Mouse (Mus musculus) brain, adult 2 months (tissue): Measurements from ENCODE around the gene Ptprf.
A peak's percentile ranks its signal among the peaks of the same experiment; 100 is the strongest.

Experiments
- DNase-seq: peaks from one replicate; pipeline ENCODE4 v3.0.0; 2011; ENCODE audit warnings: low read depth, low spot score

The Ptprf gene

GRCm38 (mm10) chr4:118286202-118286601 lies 5.0 kb downstream of the Ptprf start:
- DNase-seq, result no peak

- DNase-seq, result no peak
Observed at GRCm38 (mm10) chr4:118282182-118282562, 9.0 kb downstream of the Ptprf start.

GRCm38 (mm10) chr4:118281444-118282181 lies 9.6 kb downstream of the Ptprf start:
- DNase-seq, result no peak

DNA sequence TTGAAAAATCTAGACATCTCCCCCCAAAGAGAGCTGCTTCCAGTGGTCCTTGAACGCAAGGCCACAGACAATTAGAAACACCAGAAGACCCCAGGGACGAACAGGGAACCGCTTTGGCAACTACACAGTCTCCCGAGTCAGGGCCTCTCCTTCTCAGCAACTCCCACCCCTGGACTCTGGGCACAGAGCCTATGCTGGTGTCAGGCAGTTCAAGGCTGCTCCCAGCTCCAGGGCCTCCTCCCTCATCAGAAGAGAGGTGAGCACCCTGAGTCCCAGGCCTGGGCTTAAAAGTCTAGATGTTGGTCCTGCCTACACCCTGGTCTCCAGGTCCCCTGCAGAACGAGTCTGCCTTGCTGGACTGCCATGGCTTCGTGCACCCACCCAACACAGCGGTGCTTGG lies 10.7 kb downstream of the Ptprf start:
- DNase-seq, result no peak

DNA sequence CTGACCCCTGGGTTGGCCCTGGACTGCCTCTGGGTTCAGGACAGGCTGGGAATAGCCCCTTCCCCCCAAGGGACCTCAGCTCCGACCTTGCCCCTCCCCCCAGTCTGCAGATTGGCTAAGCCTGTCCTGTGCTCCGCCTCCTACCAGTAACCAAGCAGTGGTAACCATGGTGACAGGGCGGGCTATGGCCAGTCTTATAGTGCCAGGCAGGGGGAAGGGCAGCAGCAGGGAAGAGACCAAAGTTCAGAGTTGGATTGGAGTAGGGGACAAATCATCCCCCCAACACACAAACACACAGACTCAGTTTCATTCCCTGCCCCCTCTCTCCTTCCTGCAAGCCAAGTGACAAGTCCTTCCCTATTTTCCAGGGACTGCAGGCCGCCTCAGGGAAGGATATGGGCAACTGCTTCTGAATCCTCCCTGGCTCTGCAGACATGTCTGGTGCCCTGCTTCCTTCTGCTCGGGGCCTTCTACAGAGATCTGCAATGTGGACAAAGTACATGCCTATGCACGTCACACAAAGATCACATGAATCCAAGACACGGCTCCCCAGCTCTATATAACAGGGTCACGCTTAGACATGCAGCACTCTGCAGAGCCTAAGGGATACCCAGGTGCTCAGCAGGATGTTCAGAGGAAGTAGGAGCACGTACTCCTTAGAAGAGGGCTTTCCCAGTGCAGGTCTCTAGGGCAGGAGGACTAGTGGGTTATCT lies 14.5 kb downstream of the Ptprf start:
- DNase-seq, result peak; percentile 86

DNA sequence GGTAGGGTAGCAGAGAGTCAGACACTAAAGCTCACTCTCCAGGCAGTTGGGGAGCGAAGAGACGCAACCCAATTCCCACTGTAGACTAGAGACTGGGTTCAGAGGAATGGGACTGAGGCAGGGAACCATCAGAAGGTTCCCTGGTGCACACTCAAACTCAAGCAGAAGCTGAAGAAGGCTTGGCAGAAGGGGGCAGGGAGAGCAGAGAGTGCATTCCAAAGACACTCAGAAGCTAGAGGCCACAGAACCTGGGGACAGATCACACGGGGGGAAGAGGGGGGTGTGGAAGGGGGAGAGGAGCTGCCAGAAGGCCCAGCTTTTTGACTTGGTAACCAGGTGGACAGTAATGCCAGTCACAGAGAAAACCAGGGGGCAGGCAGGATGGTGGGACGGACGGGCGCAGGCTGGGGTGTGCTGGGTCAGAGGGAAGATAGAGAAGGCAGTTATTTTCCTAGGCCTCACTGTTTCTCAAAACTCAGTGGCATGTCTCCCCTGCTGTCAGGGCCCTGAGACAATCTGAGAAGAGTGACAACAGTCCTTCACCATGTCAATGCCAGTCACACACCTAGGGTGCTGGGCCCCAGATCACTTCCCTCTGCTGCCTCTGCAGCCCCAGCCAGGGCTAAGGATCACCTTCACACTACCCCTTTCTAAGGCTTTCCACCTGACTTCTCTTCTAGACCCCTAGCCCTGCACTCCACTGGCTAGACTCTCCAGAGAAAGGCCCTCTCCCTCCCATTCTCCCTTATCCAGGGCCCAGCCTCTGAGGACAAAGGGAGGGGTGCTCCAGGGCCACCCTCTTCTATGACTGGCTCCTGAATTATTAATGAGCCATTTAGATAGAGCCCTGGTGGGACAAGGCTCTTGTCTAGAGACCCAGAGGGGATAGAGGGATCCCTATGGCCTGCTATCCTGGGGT lies 15.3 kb downstream of the Ptprf start:
- no peak for DNase-seq

- no peak for DNase-seq
Observed at GRCm38 (mm10) chr4:118274521-118274920, 16.7 kb downstream of the Ptprf start.

- no peak for DNase-seq
Observed at GRCm38 (mm10) chr4:118273998-118274397, 17.2 kb downstream of the Ptprf start.

- DNase-seq, result no peak
Observed at GRCm38 (mm10) chr4:118273545-118273944, 17.7 kb downstream of the Ptprf start.

DNA sequence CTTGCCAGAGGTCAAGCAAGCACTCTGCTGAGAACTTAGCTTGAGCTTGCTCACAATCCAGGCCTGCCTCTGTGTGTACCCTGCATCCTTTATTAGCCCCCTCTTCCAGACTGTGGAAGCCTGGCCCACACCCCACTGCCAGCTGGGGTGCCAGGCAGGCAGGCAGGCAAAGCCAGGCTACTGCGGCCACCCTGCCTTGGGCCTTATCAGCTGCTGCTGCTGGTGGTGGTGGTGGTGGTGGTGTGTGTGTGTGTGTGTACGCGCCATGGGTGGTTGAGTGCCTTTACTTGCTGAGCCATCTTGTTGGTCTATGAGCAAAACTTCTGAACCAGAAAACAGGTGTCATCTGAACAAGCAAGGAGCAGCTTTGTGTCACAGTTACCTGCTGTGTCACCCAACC lies 18.3 kb downstream of the Ptprf start:
- DNase-seq, result no peak

GRCm38 (mm10) chr4:118272258-118272657 lies 18.9 kb downstream of the Ptprf start:
- no peak for DNase-seq

DNA sequence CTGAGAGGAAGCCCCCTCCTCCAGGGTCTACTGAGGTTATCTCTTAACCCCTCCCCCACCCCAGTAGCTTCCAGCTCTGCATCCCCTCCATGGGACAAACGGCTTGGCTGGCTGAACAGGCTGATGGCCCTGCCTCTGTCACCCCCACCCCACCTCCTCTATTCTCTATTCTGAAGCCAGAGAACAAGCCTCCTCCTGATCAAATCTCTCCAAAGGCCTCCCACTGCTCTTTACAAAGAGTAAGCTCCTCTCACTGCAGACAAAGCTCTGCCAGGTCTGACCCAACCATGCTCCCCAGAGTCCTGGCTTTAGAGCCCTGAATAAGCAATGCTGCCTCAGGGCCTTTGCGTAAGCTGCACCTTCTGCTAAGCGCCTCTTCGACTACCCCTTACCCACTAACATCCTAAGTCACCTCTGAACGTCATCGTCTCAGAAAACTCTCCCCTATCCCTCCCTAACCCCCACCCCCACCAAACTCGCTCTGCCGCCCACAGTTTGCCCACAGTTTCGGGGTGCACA lies 19.6 kb downstream of the Ptprf start:
- DNase-seq, result no peak

DNA sequence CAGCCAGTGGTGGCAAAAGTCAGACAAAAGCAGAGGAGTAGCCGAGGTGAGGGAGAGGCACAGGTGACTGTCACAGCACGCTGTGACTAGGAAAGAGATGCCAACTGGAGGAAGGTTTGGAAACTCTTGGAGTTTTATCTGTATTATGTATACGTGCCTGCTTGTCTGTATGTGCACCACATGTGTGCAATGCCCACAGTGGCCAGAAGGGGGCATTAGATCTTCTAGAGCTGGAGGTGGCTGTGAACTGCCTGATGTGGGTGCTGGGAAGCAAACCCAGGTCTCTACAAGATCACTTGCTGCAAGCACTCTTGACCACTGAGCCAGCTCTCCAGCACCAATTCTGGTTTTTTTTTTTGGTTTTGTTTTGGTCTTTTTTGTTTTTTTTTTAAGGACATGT lies 20.5 kb downstream of the Ptprf start:
- DNase-seq, result no peak

DNA sequence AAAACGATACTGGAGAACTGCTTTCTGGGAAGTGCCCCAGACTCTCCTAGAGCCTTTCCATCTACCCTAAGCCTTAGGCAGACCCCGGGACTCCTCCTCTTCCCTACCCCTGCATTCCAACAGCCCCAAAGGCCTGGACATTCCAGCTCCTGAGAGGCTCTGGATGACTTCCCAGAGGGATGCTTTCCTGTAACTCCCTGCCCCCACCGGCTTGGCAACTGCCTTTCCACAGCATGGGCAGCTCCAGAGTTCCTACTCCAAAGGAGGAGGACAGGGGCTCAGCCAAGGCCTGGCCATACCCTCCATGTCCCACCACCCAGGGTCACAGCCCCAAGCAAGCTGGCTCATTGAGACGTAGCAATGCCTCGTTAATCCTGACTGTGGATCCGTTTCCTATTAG lies 21.2 kb downstream of the Ptprf start:
- no peak for DNase-seq

DNA sequence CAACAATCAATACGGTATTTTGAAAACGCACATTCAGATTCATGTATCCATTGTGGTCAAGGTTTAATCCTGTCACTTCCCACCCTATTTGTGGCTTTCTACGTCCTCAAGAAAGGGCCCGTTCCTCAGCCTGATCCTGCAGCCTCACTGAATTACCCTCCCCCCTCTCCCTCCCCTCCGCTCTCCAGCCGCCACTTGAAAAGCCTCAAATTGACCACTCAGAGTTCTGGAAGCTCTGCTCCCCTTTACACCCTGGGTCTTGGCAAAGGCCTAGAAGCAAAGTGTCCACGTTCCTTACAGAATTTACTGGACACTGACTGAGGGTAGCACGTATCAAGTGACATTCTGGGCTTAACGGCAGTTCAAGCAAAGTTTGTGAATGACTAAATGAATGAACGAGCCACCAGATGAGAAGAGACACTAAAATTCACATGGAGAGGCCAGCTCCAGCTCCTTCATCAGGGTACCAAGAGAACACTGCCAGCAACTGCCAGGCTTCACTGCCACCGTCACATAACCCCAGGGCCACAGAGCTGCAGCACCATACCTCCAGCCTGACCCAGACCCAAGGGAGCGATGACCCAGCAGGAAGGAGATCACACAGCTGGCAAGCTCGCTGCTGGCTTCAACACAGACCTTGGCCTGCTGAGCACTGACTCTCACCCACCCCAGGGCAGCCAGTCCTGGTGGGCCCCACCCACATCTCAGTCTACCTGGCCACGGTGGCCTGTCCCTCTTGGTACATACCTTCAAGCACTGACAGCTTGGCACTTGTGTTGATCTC lies 22.6 kb downstream of the Ptprf start:
- no peak for DNase-seq

GRCm38 (mm10) chr4:118265557-118265956 lies 25.6 kb downstream of the Ptprf start:
- DNase-seq, result peak; percentile 74

DNA sequence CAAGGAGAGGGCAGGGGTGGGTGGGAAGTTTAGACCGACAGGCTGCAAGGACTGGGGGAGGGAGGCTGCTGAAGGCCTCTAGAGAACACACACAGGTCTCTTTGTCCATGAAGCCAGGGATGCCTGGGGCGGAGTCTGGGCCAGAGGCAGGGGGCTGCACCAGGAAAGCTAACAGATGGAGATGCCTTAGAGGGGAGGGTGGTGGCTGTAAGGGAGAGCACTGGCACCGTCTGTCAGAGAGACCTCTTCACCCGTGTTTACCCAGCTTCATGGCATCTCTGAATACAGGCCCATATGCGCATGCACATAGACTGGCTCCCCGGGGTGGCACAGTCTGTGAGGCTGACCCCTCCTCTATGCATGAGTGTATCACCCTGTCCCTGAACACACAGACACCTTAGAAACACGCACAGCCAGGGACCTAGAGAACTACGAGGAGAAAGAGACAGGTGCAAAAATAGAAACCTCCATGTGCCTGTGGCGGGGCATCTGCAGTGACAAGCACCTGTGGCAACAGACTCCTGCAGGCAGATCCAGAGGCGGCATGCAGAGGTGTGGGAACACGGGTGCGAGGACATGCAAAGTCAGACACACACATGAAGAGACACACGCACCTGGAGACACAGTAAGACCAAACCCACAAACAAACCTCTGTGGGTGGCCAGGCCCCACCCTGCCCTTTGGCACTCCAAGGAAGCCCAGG lies 29.3 kb downstream of the Ptprf start:
- peak; percentile 52 for DNase-seq

GRCm38 (mm10) chr4:118261291-118261690 lies 29.9 kb downstream of the Ptprf start:
- DNase-seq, result peak; percentile 28

GRCm38 (mm10) chr4:118260551-118261267 lies 30.5 kb downstream of the Ptprf start:
- peak; percentile 80 for DNase-seq
